Mouse (Mus musculus) thymus, adult 2 months (tissue): ENCODE results near the gene Ppp2r5b. TPM values are rescaled to one million over a fixed set of nuclear protein-coding genes. Genes with fewer than 3 reads are reported as not detected.

Experiments used
- DNase-seq: peaks from one replicate; pipeline ENCODE4 v3.0.0; 2021
- H3K27ac ChIP-seq: fragments of 200-500 bp; 2 replicates; pipeline ENCODE4 v1.5.1; 2012; ENCODE audit warnings: low read length, control low read depth; ENCODE audit not compliant: control insufficient read depth, insufficient read depth
- H3K27me3 ChIP-seq: fragments of 200-500 bp; 2 replicates; pipeline ENCODE4 v1.6.1; 2012; ENCODE audit warnings: mild to moderate bottlenecking, low read length, moderate library complexity, mixed read lengths; ENCODE audit not compliant: control insufficient read depth, insufficient read depth
- H3K36me3 ChIP-seq: fragments of 200-500 bp; 2 replicates; pipeline ENCODE4 v1.6.1; 2012; ENCODE audit warnings: mild to moderate bottlenecking, low read length, moderate library complexity; ENCODE audit not compliant: control insufficient read depth, insufficient read depth
- H3K4me1 ChIP-seq: fragments of 200-500 bp; replicated peaks from 2 replicates; pipeline ENCODE4 v1.6.1; 2012; ENCODE audit warnings: low read length; ENCODE audit not compliant: control insufficient read depth, insufficient read depth
- H3K4me3 ChIP-seq: fragments of 200-500 bp; 2 replicates; pipeline ENCODE4 v1.5.1; 2012; ENCODE audit warnings: mild to moderate bottlenecking, low read length, control low read depth, moderate library complexity; ENCODE audit not compliant: control insufficient read depth, insufficient read depth
- CTCF ChIP-seq: fragments of 200-500 bp; IDR thresholded peaks from 2 replicates; pipeline ENCODE4 v1.5.1; 2012; ENCODE audit warnings: mild to moderate bottlenecking, control low read depth, low read length, moderate library complexity, borderline replicate concordance; ENCODE audit not compliant: control insufficient read depth, poor library complexity, insufficient read depth; ENCODE audit errors: extremely low read depth
- POLR2A ChIP-seq: fragments of 200-500 bp; IDR thresholded peaks from 2 replicates; pipeline ENCODE4 v1.6.1; 2012; ENCODE audit warnings: mild to moderate bottlenecking, low read length, control low read depth, moderate library complexity; ENCODE audit not compliant: control insufficient read depth, poor library complexity, insufficient read depth; ENCODE audit errors: extremely low read depth
- WGBS: fragments of 180-500 bp; shearing (Covaris S2); methylation state at CpG from one replicate; pipeline ENCODE4 v1.1.7; 2018; 5-methylcytosine and 5-hydroxymethylcytosine counted together
- polyA plus RNA-seq: library from polyadenylated mRNA; depleted of rRNA; stranded (reverse); fragments of >200 nt; gene quantifications from 2 replicates; pipeline ENCODE4 v1.2.3, GENCODE M21; 2012

Gene Ppp2r5b
- polyA plus RNA-seq, 1 experiment: 56.1 TPM

GRCm38 (mm10) chr19:6273998-6274608 is 38.4 kb upstream of the Ppp2r5b start:
- no peaks in the 10 kb centered on the region for H3K27me3 ChIP-seq
- TF ChIP-seq CTCF: no peak
- TF ChIP-seq POLR2A: no peak
- WGBS: 97% methylated on average over 13 of the region's 13 CpGs
- H3K36me3 ChIP-seq: no peaks in the 10 kb centered on the region
- no peak overlapping the region for H3K27ac ChIP-seq
- no peak overlapping the region for H3K4me3 ChIP-seq
- DNase-seq: no peak
- H3K4me1 ChIP-seq: peaks cover 25% of the 10 kb centered on the region

DNA sequence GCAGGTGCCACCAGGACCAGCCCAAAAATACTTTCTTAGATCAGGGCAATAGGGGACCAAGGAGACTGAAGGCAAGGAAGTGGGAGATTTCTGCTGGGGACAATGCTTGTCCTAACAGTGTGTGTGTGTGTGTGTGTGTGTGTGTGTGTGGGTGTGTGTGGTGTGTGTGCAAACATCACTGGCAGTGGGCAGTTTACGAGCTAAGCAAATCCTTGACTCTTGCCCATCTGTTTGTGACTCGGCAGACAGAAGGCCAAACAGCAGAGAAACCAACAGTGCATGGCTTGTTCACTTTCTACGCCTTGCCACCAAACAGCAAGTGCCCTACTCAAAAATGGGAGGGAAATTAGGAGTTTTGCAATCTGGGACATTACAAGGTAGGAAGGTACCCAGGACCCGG is 37.9 kb upstream of the Ppp2r5b start:
- 87% methylated on average over 4 of the region's 4 CpGs for WGBS
- H3K4me1 ChIP-seq: peaks cover 24% of the 10 kb centered on the region
- no peak overlapping the region for H3K4me3 ChIP-seq
- no peak for DNase-seq
- no peaks in the 10 kb centered on the region for H3K36me3 ChIP-seq
- H3K27me3 ChIP-seq: no peaks in the 10 kb centered on the region
- no peak for TF ChIP-seq POLR2A
- TF ChIP-seq CTCF: no peak
- no peak overlapping the region for H3K27ac ChIP-seq

GRCm38 (mm10) chr19:6272738-6273137 is 37.1 kb upstream of the Ppp2r5b start:
- no peak for TF ChIP-seq POLR2A
- no peak for TF ChIP-seq CTCF
- H3K36me3 ChIP-seq: no peaks in the 10 kb centered on the region
- peaks cover 16% of the 10 kb centered on the region for H3K4me1 ChIP-seq
- WGBS: 85% methylated on average over 4 of the region's 4 CpGs
- no peak for DNase-seq
- H3K27me3 ChIP-seq: no peaks in the 10 kb centered on the region
- no peak overlapping the region for H3K27ac ChIP-seq
- H3K4me3 ChIP-seq: no peak overlapping the region

DNA sequence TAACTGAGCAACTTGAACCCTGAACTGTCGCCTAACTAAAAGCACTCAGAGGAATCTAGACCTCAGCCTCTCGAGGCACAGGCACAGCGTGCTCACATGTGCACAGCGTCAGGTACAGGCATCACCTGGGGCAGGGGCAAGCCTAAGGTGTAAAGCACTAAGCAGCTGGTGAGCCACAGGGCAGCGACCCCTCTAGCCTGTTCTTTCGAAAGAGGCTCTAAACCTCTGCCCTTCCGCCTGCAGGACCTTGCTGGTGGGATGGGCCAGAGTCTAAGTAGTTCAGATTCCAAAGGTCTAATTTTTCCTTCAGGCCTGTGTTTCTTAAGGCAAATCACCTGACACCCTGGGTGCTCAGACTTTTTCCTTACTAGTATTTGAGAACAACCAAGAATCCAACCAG is 36.4 kb upstream of the Ppp2r5b start:
- WGBS: 97% methylated on average over 7 of the region's 7 CpGs
- no peak for TF ChIP-seq CTCF
- no peak for TF ChIP-seq POLR2A
- peaks cover 9% of the 10 kb centered on the region for H3K4me1 ChIP-seq
- H3K27me3 ChIP-seq: no peaks in the 10 kb centered on the region
- DNase-seq: no peak
- no peaks in the 10 kb centered on the region for H3K36me3 ChIP-seq
- no peak overlapping the region for H3K4me3 ChIP-seq
- H3K27ac ChIP-seq: no peak overlapping the region

DNA sequence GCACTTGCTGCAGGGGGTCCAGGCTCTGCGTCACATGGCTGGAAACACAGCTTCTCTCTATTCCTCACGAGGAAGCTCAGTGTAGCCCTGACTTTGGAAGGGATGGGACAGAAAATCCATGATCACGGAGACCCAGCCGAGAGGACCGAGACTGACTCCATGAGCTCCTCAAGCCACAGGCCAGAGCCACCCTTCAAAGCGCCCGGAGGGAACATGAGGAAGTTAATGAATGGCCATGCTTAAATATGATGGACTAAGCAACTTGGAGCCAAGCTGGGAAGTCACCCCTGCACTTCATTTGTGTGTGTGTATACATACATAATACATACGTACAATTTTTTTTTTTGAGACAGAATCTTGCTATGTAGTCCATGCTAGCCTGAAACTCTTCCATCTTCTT is 35.5 kb upstream of the Ppp2r5b start:
- TF ChIP-seq CTCF: no peak
- no peak for TF ChIP-seq POLR2A
- 93% methylated on average over 8 of the region's 8 CpGs for WGBS
- Histone ChIP-seq H3K27me3 (no peaks in the 10 kb centered on the region), H3K4me3 (no peak overlapping the region), H3K27ac (no peak overlapping the region), H3K4me1 (peaks cover 7% of the 10 kb centered on the region), H3K36me3 (no peaks in the 10 kb centered on the region)
- no peak for DNase-seq

DNA sequence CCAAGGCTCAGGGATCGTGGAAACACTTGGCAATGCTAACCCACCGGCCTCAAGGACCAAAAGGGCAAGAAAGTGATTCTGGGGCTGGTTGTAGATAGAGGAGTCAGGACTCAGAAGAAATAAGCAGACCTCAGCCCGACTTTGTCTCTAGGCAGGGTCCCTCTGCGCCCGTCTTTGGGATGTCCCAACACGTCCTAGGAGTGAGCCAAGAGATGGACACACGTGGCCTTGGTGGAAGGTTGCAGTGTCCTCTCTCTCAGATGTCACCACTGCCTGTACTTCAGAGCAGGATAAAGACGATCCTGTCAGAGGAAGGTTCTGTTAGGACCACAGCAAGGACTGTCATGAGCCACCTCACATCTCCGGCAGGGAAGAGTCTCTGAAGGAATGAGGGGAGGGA is 35.0 kb upstream of the Ppp2r5b start:
- Histone ChIP-seq H3K4me3 (no peak overlapping the region), H3K27me3 (no peaks in the 10 kb centered on the region), H3K4me1 (peaks cover 2% of the 10 kb centered on the region), H3K36me3 (no peaks in the 10 kb centered on the region), H3K27ac (no peak overlapping the region)
- WGBS: 92% methylated on average over 9 of the region's 9 CpGs
- DNase-seq: no peak
- TF ChIP-seq CTCF: no peak
- no peak for TF ChIP-seq POLR2A

- no peaks in the 10 kb centered on the region for H3K36me3 ChIP-seq
- no peak overlapping the region for H3K27ac ChIP-seq
- no peaks in the 10 kb centered on the region for H3K4me1 ChIP-seq
- 96% methylated on average over 8 of the region's 8 CpGs for WGBS
- H3K27me3 ChIP-seq: no peaks in the 10 kb centered on the region
- DNase-seq: no peak
- no peak for TF ChIP-seq POLR2A
- TF ChIP-seq CTCF: no peak
- H3K4me3 ChIP-seq: no peak overlapping the region
Measured at GRCm38 (mm10) chr19:6269798-6270475, 34.3 kb upstream of the Ppp2r5b start.
